Mouse (Mus musculus) yolk sac, embryonic 10.5 days (tissue): ENCODE measurements at regions not wholly inside any gene's neighbourhood (a gene's known extent, or its start where the extent isn't known, plus 50 kb on each side); places are given as distances from the start of the nearest gene placed in this dataset.
A peak's percentile ranks its signal among the peaks of the same experiment; 100 is the strongest.

Source experiments
- DNase-seq: peaks from one replicate; pipeline ENCODE4 v3.0.0-alpha.2; 2017; ENCODE audit warnings: low spot score

DNA sequence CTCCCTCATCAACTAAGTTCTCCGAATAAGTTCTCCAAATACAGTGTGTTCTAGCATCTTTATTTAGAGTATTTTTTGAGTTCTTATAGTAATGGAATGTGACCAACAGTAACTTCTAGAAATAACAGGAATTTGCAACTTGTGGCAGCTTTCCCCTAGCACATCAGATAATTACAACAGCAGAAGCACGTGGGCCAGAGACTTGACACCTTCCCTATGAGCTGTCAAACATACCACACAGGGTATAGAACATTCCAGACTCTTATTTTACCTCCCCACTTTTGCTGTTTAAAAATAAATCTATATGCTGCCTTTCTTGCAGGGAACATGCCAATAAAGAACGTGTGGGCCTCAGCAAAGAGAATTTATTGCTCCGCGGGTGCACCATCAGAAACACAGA lies 77.4 kb upstream of the Commd8 start:
- DNase-seq, result no peak

DNA sequence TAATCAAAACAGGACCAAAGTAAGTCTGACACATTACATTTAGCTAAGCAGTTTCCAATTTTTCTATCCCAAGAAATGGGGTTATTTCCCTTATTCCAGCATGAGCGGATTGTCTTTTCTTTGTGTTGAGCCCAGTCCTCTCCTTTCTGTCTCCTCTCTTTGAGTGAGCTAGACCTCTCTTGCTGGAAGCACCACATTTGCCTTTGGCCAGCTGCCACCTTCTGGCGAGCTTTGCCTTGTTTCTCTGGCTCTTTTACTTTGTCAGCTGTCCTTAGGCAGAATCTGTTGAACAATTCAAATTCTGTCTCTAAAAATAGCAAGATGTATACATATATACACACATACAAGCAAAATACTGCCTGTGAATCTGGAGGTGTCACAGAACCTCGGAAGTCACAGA lies 76.1 kb upstream of the Commd8 start:
- no peak for DNase-seq

DNA sequence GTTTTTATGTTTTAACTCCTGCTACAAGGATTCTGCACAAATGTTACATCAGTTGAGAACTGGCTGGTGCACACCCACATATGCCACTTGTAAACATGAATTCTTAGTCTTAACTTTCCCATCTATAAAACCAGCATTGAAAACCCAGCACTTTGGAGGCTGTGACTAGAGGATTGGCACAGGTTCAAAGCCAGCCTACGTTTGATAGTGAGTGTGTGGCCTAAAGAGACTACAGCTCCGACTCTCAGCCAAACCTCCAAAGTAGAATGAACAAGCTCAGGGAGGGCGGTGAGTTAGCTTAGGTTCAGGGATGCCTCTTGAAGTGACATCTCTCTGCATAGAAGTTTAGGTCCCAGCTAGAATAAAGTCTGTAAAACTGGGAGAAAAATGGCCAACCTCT lies 75.0 kb upstream of the Commd8 start:
- DNase-seq, result no peak

DNA sequence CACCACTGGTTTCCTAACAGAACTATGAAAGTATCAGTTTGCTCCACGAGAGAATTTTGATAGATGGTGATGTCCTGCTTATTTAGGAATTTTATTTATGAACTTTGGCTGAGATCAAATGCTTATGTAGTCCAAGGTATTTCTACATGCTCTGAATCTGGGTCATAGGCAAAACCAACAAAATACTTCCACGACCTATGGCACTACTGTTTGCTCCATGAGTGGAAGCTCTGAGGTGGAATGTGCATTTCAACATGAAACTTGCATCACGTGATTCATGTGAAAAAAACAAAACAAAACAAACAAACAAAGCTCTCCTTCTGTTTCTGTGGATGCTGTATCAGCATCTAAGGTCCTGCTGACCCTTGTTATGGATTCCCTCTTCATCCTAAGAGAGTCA lies 73.5 kb upstream of the Commd8 start:
- no peak for DNase-seq

DNA sequence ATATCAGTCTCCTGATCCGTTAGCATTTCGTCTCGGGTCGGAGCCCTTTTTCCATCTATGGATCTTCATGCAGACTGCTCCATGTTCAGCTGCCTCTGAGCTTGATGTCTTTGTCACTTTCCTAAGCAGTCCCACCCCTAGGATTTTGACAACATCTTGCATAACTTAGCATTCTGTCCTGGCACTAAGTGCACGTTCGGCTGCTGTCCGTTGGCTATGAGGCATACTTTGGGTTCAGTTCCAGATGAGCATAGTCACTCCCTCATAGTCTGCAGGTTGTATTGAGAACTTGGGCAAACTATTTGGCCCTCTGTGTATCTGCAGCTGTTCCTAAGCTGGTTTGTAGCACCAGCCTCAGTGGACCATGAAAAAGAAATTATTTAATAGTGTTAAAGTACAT lies 72.3 kb upstream of the Commd8 start:
- no peak for DNase-seq

DNA sequence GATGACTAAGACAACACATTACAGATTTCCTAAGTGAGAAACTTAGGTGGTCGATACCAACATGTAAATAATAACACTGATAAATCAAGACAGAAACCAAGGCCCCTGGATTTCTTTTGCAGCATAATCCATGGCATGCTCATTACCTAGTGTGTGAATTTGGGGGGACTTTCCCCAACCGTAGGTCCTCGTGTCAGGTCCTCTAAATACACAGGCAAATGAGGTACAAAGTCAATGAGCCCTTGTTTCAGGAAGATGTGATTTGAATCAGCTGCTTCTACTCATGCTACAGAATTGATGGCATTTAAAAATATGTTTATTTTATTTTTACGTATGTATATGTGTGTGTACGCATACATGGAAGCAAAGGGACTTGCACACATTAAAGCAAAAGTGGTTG lies 59.0 kb upstream of the Commd8 start:
- DNase-seq, result no peak

- no peak for DNase-seq
Observed at GRCm38 (mm10) chr5:72225576-72226298, 57.7 kb upstream of the Commd8 start.

DNA sequence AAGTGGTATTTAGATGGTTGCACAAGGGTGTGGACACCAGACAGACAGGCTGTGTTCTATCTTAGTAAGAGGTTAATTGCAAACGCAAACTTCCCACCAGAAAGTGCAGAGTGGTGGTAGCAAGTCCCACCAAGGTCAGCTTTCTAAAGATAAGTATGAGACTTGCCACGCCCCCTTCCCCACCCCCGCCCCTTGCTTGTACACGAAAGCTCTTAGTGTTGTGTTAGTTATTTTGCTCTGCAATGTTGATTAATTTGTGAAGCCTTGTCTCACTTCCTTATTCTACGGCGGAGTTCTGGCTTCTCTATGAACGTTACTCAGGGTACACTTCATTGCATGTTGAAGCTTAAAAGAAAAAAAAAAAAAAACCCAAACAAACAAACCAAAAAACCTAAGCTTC lies 57.1 kb upstream of the Commd8 start:
- peak; percentile 42 for DNase-seq

- peak; percentile 24 for DNase-seq
Observed at GRCm38 (mm10) chr5:72224551-72224966, 56.6 kb upstream of the Commd8 start.

DNA sequence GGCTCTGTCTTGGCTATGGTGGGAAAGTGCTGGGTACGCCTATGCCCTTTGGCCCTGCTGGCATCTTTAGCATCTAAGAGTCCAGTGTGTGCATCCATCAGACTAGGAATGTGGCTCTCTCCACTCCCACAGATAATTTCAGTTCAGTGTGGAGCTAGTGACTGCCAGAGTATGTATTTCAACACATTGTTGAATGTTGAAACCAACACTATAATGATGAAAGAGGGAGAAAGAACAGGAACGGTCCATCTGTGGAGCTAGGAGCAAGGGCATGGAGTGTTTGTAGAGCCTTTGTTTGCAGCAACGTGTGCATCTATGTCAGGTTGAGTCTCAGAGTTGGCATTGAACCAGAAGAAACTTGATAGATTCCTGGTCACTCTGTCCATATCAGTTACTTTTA lies 54.9 kb upstream of the Commd8 start:
- DNase-seq, result no peak

DNA sequence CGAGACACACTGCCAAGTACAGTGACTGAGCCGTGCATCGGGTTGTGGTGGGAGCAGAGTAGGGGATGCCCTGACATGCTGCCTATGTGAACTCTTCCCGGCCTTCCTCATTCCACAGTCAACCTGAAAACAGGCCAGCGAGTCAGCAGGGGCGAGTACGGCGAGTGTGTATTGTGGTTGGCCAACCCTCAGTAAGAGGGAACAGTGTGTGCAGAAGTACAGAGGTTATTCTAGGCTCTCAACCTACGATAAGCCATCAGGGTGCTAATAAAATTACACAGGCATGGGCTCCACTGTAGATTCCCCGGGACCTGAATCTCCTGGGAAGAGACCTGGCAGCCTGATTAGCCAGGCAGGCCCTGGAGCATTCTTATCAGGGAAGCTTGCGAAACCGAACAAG lies 51.7 kb upstream of the Commd8 start:
- peak; percentile 48 for DNase-seq

DNA sequence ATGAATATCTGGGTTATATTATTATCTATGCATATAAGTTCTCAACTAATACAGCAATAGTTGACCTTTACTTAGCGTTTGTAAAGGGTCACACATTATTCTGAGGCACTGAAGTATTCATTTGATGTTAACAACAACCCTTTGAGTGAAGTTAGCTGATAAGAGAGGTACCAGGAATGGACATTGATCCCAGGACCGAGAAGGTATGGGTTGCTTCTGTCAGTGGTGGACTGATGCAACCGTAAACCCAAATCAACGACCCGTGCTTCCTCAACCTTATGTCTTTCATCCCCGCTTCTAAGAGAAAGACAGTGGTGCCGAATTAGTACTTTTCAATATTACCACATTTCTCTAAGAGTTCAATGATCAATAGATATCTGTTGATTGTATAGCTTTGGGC lies 51.3 kb upstream of the Commd8 start:
- no peak for DNase-seq
